Mouse (Mus musculus) MEL (cell line): ENCODE results near the gene Hamp. TPM values are rescaled to one million over a fixed set of nuclear protein-coding genes. Genes with fewer than 3 reads are reported as not detected.

Experiments used
- DNase-seq: peaks from one replicate; pipeline ENCODE4 v3.0.0; 2011; ENCODE audit warnings: low read depth, low spot score
- H3K27ac ChIP-seq: 2 replicates; pipeline ENCODE4 v1.5.1; 2012; ENCODE audit warnings: low read depth, mild to moderate bottlenecking, control low read depth, low read length, moderate library complexity; ENCODE audit not compliant: control insufficient read depth
- H3K27me3 ChIP-seq, 2 experiments: fragments of 150-350 bp in 1 of 2; sonication (generic) in 1 of 2; 2 replicates each; pipeline ENCODE4 v1.6.1; 2012; ENCODE audit warnings: low read length in 2 of 2, mild to moderate bottlenecking in 2 of 2, improper control_type of control experiment in 1 of 2, moderate library complexity in 1 of 2; ENCODE audit not compliant: insufficient read depth in 2 of 2, control insufficient read depth in 1 of 2
- H3K36me3 ChIP-seq, 2 experiments: 2 replicates each; pipeline ENCODE4 v1.6.1; 2012 to 2014; ENCODE audit warnings: low read length in 2 of 2, improper control_type of control experiment in 1 of 2, inconsistent platforms in 1 of 2, mild to moderate bottlenecking in 1 of 2; ENCODE audit not compliant: insufficient read depth in 2 of 2, control insufficient read depth in 1 of 2
- H3K4me1 ChIP-seq, 2 experiments: fragments of 150-350 bp in 1 of 2; sonication (generic) in 1 of 2; 2 replicates each; pipeline ENCODE4 v1.6.1; 2012; ENCODE audit warnings: low read length in 2 of 2, improper control_type of control experiment in 1 of 2, mild to moderate bottlenecking in 1 of 2; ENCODE audit not compliant: insufficient read depth in 2 of 2, control insufficient read depth in 1 of 2
- H3K4me3 ChIP-seq, 2 experiments: fragments of 150-350 bp in 1 of 2; sonication (generic) in 1 of 2; 2 replicates each; pipeline ENCODE4 v1.5.1; 2012; ENCODE audit warnings: low read depth in 2 of 2, low read length in 2 of 2, mild to moderate bottlenecking in 2 of 2, moderate library complexity in 2 of 2, control low read depth in 1 of 2, improper control_type of control experiment in 1 of 2; ENCODE audit not compliant: control insufficient read depth in 1 of 2, insufficient read depth in 1 of 2
- H3K79me2 ChIP-seq: 2 replicates; pipeline ENCODE4 v1.6.1; 2012; ENCODE audit warnings: mild to moderate bottlenecking, low read length, moderate library complexity; ENCODE audit not compliant: control insufficient read depth, poor library complexity, insufficient read depth
- H3K9ac ChIP-seq: 2 replicates; pipeline ENCODE4 v1.6.1; 2012; ENCODE audit warnings: low read depth, mild to moderate bottlenecking, control low read depth, low read length, moderate library complexity; ENCODE audit not compliant: control insufficient read depth, poor library complexity, severe bottlenecking
- H3K9me3 ChIP-seq: fragments of 150-350 bp; sonication (generic); replicated peaks from 2 replicates; pipeline ENCODE4 v1.6.1; 2012; ENCODE audit warnings: mild to moderate bottlenecking, low read length, improper control_type of control experiment, moderate library complexity; ENCODE audit not compliant: insufficient read depth
- CHD2 ChIP-seq: IDR thresholded peaks from 2 replicates; pipeline ENCODE4 v1.6.1; 2011; ENCODE audit warnings: low read length, improper control_type of control experiment
- CTCF ChIP-seq, 3 experiments: IDR thresholded peaks in 2 of 3; conservative IDR thresholded peaks in 1 of 3; 2 replicates each; pipeline ENCODE4 v1.5.1; 2011 to 2012; ENCODE audit warnings: low read length in 3 of 3, low read depth in 2 of 3, mild to moderate bottlenecking in 2 of 3, improper control_type of control experiment in 1 of 3, inconsistent platforms in 1 of 3, mixed read lengths in 1 of 3, moderate library complexity in 1 of 3; ENCODE audit not compliant: control insufficient read depth in 1 of 3, insufficient read depth in 1 of 3, poor library complexity in 1 of 3, severe bottlenecking in 1 of 3
- ELF1 ChIP-seq: IDR thresholded peaks from 2 replicates; pipeline ENCODE4 v1.6.1; 2014; ENCODE audit warnings: low read depth, mild to moderate bottlenecking, inconsistent platforms, low read length, improper control_type of control experiment, moderate library complexity
- ETS1 ChIP-seq: IDR thresholded peaks from 2 replicates; pipeline ENCODE4 v1.6.1; 2012; ENCODE audit warnings: low read depth, mild to moderate bottlenecking, inconsistent platforms, low read length, improper control_type of control experiment, moderate library complexity
- GABPA ChIP-seq: IDR thresholded peaks from 2 replicates; pipeline ENCODE4 v1.6.1; 2012; ENCODE audit warnings: low read depth, mild to moderate bottlenecking, inconsistent platforms, low read length, improper control_type of control experiment, moderate library complexity
- GATA1 ChIP-seq: IDR thresholded peaks from 2 replicates; pipeline ENCODE4 v1.6.1; 2011; ENCODE audit warnings: low read depth, low read length, improper control_type of control experiment
- HCFC1 ChIP-seq: IDR thresholded peaks from 2 replicates; pipeline ENCODE4 v1.6.1; 2012; ENCODE audit warnings: low read depth, mild to moderate bottlenecking, inconsistent platforms, low read length, improper control_type of control experiment, moderate library complexity
- JUND ChIP-seq: IDR thresholded peaks from 2 replicates; pipeline ENCODE4 v1.6.1; 2011; ENCODE audit warnings: low read depth, mild to moderate bottlenecking, improper control_type of control experiment, low read length
- KAT2A ChIP-seq: conservative IDR thresholded peaks from 2 replicates; pipeline ENCODE4 v1.6.1; 2012; ENCODE audit warnings: low read depth, low read length, improper control_type of control experiment, inconsistent platforms
- MAFK ChIP-seq: IDR thresholded peaks from 2 replicates; pipeline ENCODE4 v1.6.1; 2011; ENCODE audit warnings: low read depth, mild to moderate bottlenecking, low read length, improper control_type of control experiment, borderline replicate concordance
- MAZ ChIP-seq: IDR thresholded peaks from 2 replicates; pipeline ENCODE4 v1.6.1; 2012; ENCODE audit warnings: low read depth, mild to moderate bottlenecking, inconsistent platforms, low read length, improper control_type of control experiment
- MEF2A ChIP-seq: IDR thresholded peaks from 2 replicates; pipeline ENCODE4 v1.6.1; 2014; ENCODE audit warnings: low read depth, mild to moderate bottlenecking, inconsistent platforms, low read length, improper control_type of control experiment; ENCODE audit not compliant: poor library complexity, insufficient replicate concordance, severe bottlenecking; ENCODE audit errors: extremely low read depth
- MXI1 ChIP-seq: IDR thresholded peaks from 2 replicates; pipeline ENCODE4 v1.6.1; 2011; ENCODE audit warnings: mild to moderate bottlenecking, low read depth, low read length, improper control_type of control experiment
- MYC ChIP-seq: IDR thresholded peaks from 2 replicates; pipeline ENCODE4 v1.6.1; 2011; ENCODE audit warnings: low read depth, mild to moderate bottlenecking, low read length, improper control_type of control experiment, moderate library complexity
- NRF1 ChIP-seq: IDR thresholded peaks from 2 replicates; pipeline ENCODE4 v1.6.1; 2014; ENCODE audit warnings: low read depth, mild to moderate bottlenecking, inconsistent platforms, low read length, improper control_type of control experiment, moderate library complexity; ENCODE audit not compliant: poor library complexity, insufficient read depth, severe bottlenecking
- POLR2A ChIP-seq, 2 experiments: IDR thresholded peaks; 2 replicates each; pipeline ENCODE4 v1.6.1; 2011 to 2012; ENCODE audit warnings: low read length in 2 of 2, mild to moderate bottlenecking in 2 of 2, control low read depth in 1 of 2, improper control_type of control experiment in 1 of 2, low read depth in 1 of 2, moderate library complexity in 1 of 2; ENCODE audit not compliant: control insufficient read depth in 1 of 2, insufficient read depth in 1 of 2, poor library complexity in 1 of 2
- POLR2AphosphoS2 ChIP-seq: IDR thresholded peaks from 2 replicates; pipeline ENCODE4 v1.6.1; 2011; ENCODE audit warnings: low read length, improper control_type of control experiment
- POLR2AphosphoS5 ChIP-seq: IDR thresholded peaks from 2 replicates; pipeline ENCODE4 v1.6.1; 2012; ENCODE audit warnings: low read depth, borderline replicate concordance, mild to moderate bottlenecking, inconsistent platforms, low read length, moderate library complexity, mixed read lengths
- SIN3A ChIP-seq: IDR thresholded peaks from 2 replicates; pipeline ENCODE4 v1.6.1; 2012; ENCODE audit warnings: low read length, improper control_type of control experiment, inconsistent platforms
- SMC3 ChIP-seq: IDR thresholded peaks from 2 replicates; pipeline ENCODE4 v1.6.1; 2011; ENCODE audit warnings: low read depth, low read length, improper control_type of control experiment
- TAL1 ChIP-seq: IDR thresholded peaks from 2 replicates; pipeline ENCODE4 v1.6.1; 2012; ENCODE audit warnings: mild to moderate bottlenecking, inconsistent platforms, low read length, moderate library complexity, mixed read lengths
- TBP ChIP-seq: IDR thresholded peaks from 2 replicates; pipeline ENCODE4 v1.8.0; 2011; ENCODE audit warnings: low read depth, low read length, improper control_type of control experiment
- TCF12 ChIP-seq: IDR thresholded peaks from 2 replicates; pipeline ENCODE4 v1.6.1; 2014; ENCODE audit warnings: low read depth, mild to moderate bottlenecking, inconsistent platforms, low read length, improper control_type of control experiment, moderate library complexity
- UBTF ChIP-seq: IDR thresholded peaks from 2 replicates; pipeline ENCODE4 v1.6.1; 2012; ENCODE audit warnings: low read depth, mild to moderate bottlenecking, inconsistent platforms, low read length, improper control_type of control experiment, moderate library complexity, borderline replicate concordance; ENCODE audit not compliant: insufficient read depth
- USF1 ChIP-seq: IDR thresholded peaks from 2 replicates; pipeline ENCODE4 v1.6.1; 2014; ENCODE audit warnings: low read depth, mild to moderate bottlenecking, inconsistent platforms, low read length, improper control_type of control experiment, moderate library complexity
- USF2 ChIP-seq, 2 experiments: IDR thresholded peaks; 2 replicates each; pipeline ENCODE4 v1.6.1; 2011 to 2012; ENCODE audit warnings: improper control_type of control experiment in 2 of 2, low read length in 2 of 2, borderline replicate concordance in 1 of 2, inconsistent platforms in 1 of 2, low read depth in 1 of 2, mild to moderate bottlenecking in 1 of 2; ENCODE audit not compliant: insufficient read depth in 1 of 2
- ZC3H11A ChIP-seq: IDR thresholded peaks from 2 replicates; pipeline ENCODE4 v1.6.1; 2012; ENCODE audit warnings: low read depth, mild to moderate bottlenecking, inconsistent platforms, low read length, improper control_type of control experiment
- ZKSCAN1 ChIP-seq: IDR thresholded peaks from 2 replicates; pipeline ENCODE4 v1.6.1; 2012; ENCODE audit warnings: low read depth, mild to moderate bottlenecking, inconsistent platforms, low read length, improper control_type of control experiment, moderate library complexity
- ZNF384 ChIP-seq: IDR thresholded peaks from 2 replicates; pipeline ENCODE4 v1.6.1; 2012; ENCODE audit warnings: low read depth, mild to moderate bottlenecking, inconsistent platforms, low read length, improper control_type of control experiment
- polyA plus RNA-seq, 2 experiments: library from polyadenylated mRNA; stranded (reverse) in 1 of 2; unstranded in 1 of 2; fragments of >175 nt in 1 of 2; fragments of >200 nt in 1 of 2; gene quantifications; 2 replicates each; pipeline versions ENCODE4 v1.2.1 to v1.2.4; 2012; ENCODE audit warnings: low replicate concordance in 2 of 2, low read depth in 1 of 2; ENCODE audit not compliant: insufficient read length in 2 of 2, insufficient read depth in 1 of 2, missing spikeins in 1 of 2
- total RNA-seq: library from RNA; depleted of rRNA; stranded (reverse); fragments of 300-350 nt; gene quantifications from 2 replicates; pipeline ENCODE4 v1.2.3, GENCODE M21; 2012; rRNA removed

Hamp gene
- total RNA-seq, result not detected in 2 replicates
- polyA plus RNA-seq, result not detected

DNA sequence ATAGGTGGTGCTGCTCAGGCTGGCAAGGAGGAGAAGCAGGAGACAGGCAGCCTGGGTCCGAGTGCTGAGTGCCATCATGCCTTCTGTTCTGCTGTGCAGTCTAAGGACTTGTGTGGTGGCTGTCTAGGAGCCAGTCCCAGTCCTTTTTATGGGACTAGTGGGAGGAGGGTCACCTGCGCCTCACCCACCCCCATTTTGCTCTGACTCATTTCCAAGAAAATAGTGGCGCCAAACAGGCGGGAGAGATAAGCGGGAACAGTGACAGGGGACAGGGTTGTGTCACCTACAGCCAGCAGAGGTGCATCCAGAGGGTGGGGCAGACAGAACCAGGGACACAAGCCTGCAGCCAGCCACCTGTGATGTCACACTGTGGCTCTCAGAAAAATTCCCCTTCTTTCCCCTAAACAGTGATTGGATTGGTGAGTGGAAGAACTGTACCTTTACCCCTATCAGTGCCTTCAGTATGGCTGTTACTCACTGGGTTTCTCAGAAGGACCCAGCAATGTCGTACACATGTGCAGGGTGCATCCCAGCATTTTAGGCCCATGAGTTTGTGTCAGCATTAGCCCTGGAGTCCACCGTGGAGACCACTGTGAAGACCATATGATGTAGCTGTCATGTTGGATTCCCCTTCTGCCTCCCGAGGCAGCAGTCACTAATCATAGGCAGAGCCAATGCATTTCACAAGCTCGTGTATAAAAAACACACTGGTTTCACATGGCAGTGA is at the start of gene Hamp:
Gene Hamp (minus strand): TSS at position 124 of the 727 bp plus-strand sequence.
- no peaks in the 10 kb centered on the region for H3K79me2 ChIP-seq
- H3K4me3 ChIP-seq, result no peak within 1 kb of the TSS
- no peaks in the 10 kb centered on the region for H3K4me1 ChIP-seq
- no peak within 1 kb of the TSS for H3K9ac ChIP-seq
- H3K27ac ChIP-seq, result no peak within 1 kb of the TSS
- H3K9me3 ChIP-seq, result no peaks in the 10 kb centered on the region
- TF ChIP-seq JUND (no peak), GABPA (no peak), TAL1 (no peak), TBP (no peak), CHD2 (no peak), ETS1 (no peak), ELF1 (no peak)
- DNase-seq, result peak; percentile 1
- H3K36me3 ChIP-seq, result no peaks in the 10 kb centered on the region
- no peaks in the 10 kb centered on the region; a peak in 1 of 4 replicates for H3K27me3 ChIP-seq

DNA sequence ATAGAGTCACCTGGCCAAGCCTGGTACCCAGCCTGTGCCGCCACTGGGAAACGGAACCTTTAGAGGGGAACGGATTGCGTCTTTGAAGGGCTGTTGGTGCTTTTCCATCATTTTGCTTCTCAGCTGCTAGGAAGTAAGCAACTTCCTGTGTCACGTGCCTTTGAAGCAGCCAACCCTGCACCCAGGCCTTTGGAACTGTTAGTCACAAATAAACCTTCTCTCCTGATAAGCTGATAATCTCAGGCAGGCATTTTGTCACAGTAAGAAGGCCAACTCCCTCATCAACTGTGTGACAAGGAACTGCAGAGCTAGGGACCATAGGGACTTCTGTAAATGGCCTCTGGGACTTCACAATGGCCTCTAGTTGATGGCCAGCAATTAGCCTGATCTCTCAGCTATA is 48.3 kb upstream of the Hamp start:
- no peaks in the 10 kb centered on the region for H3K79me2 ChIP-seq
- peaks cover 0 to 1% of the 10 kb centered on the region in 2 experiments; a peak in 1 of 4 replicates for H3K27me3 ChIP-seq
- H3K27ac ChIP-seq, result no peak overlapping the region
- H3K36me3 ChIP-seq, result peaks cover 0 to 8% of the 10 kb centered on the region in 2 experiments; a peak in 2 of 4 replicates
- no peak overlapping the region for H3K9ac ChIP-seq
- H3K4me3 ChIP-seq, result no peak overlapping the region
- peak; percentile 66 for DNase-seq
- H3K9me3 ChIP-seq, result no peaks in the 10 kb centered on the region
- peaks cover 2 to 5% of the 10 kb centered on the region in 2 experiments; a peak in 2 of 4 replicates for H3K4me1 ChIP-seq
- TF ChIP-seq JUND (no peak), MYC (no peak), TCF12 (peak; percentile 47; the same call in 1 of the 2 replicates), TAL1 (no peak), HCFC1 (no peak), POLR2AphosphoS5 (no peak), KAT2A (no peak), POLR2AphosphoS2 (no peak), USF1 (peak; percentile 79), MEF2A (no peak), MAZ (no peak), USF2 (IDR thresholded peaks at IDR 0.05; ENCODE audit: borderline replicate concordance in 1 of 2, insufficient read depth in 1 of 2, low read depth in 1 of 2, low read length in 2 of 2) (no peak), ZKSCAN1 (no peak), ZC3H11A (0 out of 2 replicates have a peak, but pooled peaks have one; percentile 4), POLR2A (IDR thresholded peaks at IDR 0.05; ENCODE audit: control insufficient read depth in 1 of 2, insufficient read depth in 1 of 2, low read depth in 1 of 2, low read length in 2 of 2, poor library complexity in 1 of 2) (no peak), GATA1 (peak; percentile 63; the same call in 1 of the 2 replicates), SMC3 (no peak), UBTF (no peak), MXI1 (no peak), MAFK (no peak), CTCF (IDR thresholded peaks at IDR 0.05 in 2 of 3, conservative IDR thresholded peaks at IDR 0.05 in 1 of 3; ENCODE audit: control insufficient read depth in 1 of 3, insufficient read depth in 1 of 3, low read depth in 2 of 3, low read length in 3 of 3, poor library complexity in 1 of 3, severe bottlenecking in 1 of 3) (no peak), NRF1 (no peak), ZNF384 (no peak), GABPA (no peak), SIN3A (peak; percentile 50; the same call in 1 of the 2 replicates), ELF1 (peak; percentile 44; the same call in 1 of the 2 replicates)
